Comparison of ENCODE assay signal across 29 mouse cellular contexts in the genomic region with DNA sequence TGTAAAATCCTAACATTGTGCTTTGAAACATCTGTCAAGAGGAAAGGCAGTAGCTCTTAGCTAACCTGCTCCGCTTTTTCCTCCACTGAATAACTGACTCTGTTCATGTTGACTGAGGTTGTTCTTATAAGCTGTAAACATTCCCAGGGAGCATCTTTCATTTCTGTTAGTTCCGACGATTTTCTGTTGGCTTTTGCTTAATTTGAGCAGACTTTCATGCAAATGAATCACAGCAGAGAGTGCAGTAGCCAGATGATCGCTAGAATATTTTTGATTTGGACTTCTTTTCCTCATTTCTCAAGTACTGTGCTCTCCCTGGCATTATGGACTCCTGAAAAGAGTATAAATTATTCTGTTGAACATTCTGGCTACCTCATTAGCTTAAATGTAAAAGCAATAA.
"Had no signal": no experiment of that assay in that cellular context is flagged by ENCODE, and none has a peak within 500 bp of the region (broad histone marks: within the 10 kb centered on the region; RNA-seq: fewer than 3 reads in every experiment).

No protein-coding gene starts in this region.

- H3K9me3 ChIP-seq: heart, embryonic 10.5 days; heart, embryonic 12.5 days; hindbrain, embryonic 10.5 days; hindbrain, embryonic 12.5 days; intestine, embryonic 15.5 days; limb, embryonic 10.5 days; limb, embryonic 12.5 days; liver, embryonic 13.5 days; liver, embryonic 15.5 days had no signal

- H3K4me1 ChIP-seq: heart, embryonic 10.5 days; hindbrain, embryonic 10.5 days; hindbrain, embryonic 12.5 days; intestine, embryonic 15.5 days; limb, embryonic 12.5 days; liver, embryonic 13.5 days; liver, embryonic 15.5 days had no signal

- H3K4me2 ChIP-seq: heart, embryonic 12.5 days; hindbrain, embryonic 12.5 days; hindbrain, embryonic 14.5 days; intestine, embryonic 15.5 days; limb, embryonic 12.5 days; liver, embryonic 11.5 days; liver, embryonic 13.5 days; liver, embryonic 15.5 days had no signal

- DNase-seq: gastrocnemius, adult 2 months; gastrocnemius, postnatal 10 days; gastrocnemius, postnatal 25 days; heart, adult 18-20 months; heart, postnatal 10 days; heart, postnatal 4 days; kidney, adult 18-20 months; kidney, adult 8-10 months; kidney, postnatal 10 days; kidney, postnatal 25 days; kidney, postnatal 4 days; liver; liver, embryonic 13.5 days; liver, postnatal 0 days had no signal

- ATAC-seq: hindbrain, embryonic 16.5 days; inflammation-experienced regulatory T-cells, adult 6 months; intestine, embryonic 15.5 days; intestine, postnatal 0 days; liver, postnatal 0 days had no signal

- H3K27me3 ChIP-seq: heart, embryonic 12.5 days; hindbrain, embryonic 12.5 days; intestine, embryonic 15.5 days; limb, embryonic 12.5 days; liver, embryonic 13.5 days; liver, embryonic 15.5 days had no signal

- H3K4me3 ChIP-seq: gastrocnemius, adult 2 months; heart, embryonic 10.5 days; heart, embryonic 12.5 days; hindbrain, embryonic 10.5 days; hindbrain, embryonic 12.5 days; intestine, embryonic 15.5 days; layer of hippocampus, adult 2 months; left cerebral cortex, adult 2 months; limb, embryonic 10.5 days; limb, embryonic 12.5 days; liver, embryonic 13.5 days; liver, embryonic 15.5 days had no signal

- H3K27ac ChIP-seq: gastrocnemius, adult 2 months; heart, embryonic 10.5 days; hindbrain, embryonic 10.5 days; hindbrain, embryonic 12.5 days; hindbrain, embryonic 14.5 days; intestine, embryonic 15.5 days; layer of hippocampus, adult 2 months; left cerebral cortex, adult 2 months; limb, embryonic 10.5 days; limb, embryonic 12.5 days; liver, embryonic 13.5 days; liver, embryonic 15.5 days had no signal

- H3K9ac ChIP-seq: heart, embryonic 12.5 days; hindbrain, embryonic 12.5 days; hindbrain, embryonic 14.5 days; intestine, embryonic 15.5 days; limb, embryonic 12.5 days; liver, embryonic 13.5 days; liver, embryonic 15.5 days; liver, postnatal 0 days had no signal

- H3K36me3 ChIP-seq: heart, embryonic 10.5 days; heart, embryonic 12.5 days; hindbrain, embryonic 10.5 days; hindbrain, embryonic 12.5 days; intestine, embryonic 15.5 days; limb, embryonic 10.5 days; limb, embryonic 12.5 days; liver, embryonic 13.5 days; liver, embryonic 15.5 days had no signal
